ENCODE assay signal across 10 mouse cellular contexts in the genomic region with DNA sequence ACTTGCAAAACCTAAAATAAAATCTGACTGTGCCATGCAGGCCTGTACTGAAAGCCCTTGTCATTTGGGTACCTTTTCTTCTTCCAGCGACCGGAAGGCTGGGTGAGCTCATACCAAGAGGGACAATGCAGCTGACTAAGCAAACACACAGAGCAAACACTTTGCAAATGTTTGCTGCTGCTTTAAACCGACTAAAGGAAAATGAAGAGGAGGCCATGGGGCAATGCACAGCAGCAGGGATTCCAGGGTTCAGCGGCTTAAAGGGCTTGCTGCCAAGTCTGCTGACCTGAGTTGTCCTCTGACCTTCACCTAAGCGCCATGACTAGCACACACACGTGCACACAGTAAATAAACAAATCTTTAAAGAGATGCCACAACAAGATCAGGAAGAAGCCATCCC. TPM values are rescaled to one million over a fixed set of nuclear protein-coding genes. Genes with fewer than 3 reads are reported as not detected.
DNase-seq lines count a peak whose midpoint lies in the region; TF ChIP-seq lines count a peak whose summit lies in the region.
"Had no signal": no experiment of that assay in that cellular context is flagged by ENCODE, and none has a peak within 500 bp of the region (broad histone marks: within the 10 kb centered on the region; RNA-seq: fewer than 3 reads in every experiment).

No protein-coding gene starts in this region.

- 9% methylated on average over 6 of the region's 6 CpGs for WGBS in liver, adult 2 months
- 18% methylated on average over 6 of the region's 6 CpGs for WGBS in olfactory bulb, adult 2 months

- intact Hi-C loops in left cerebral cortex, adult 2 months (cut with DNase I), result loop anchor here (2.0 kb wide), 1 partner anchor 49 kb away; no protein-coding TSS in a partner anchor
- intact Hi-C loops in left cerebral cortex, postnatal 4 days (cut with DNase I), result no loop called here

- no peak for TF ChIP-seq CTCF in left cerebral cortex, adult 2 months (IDR thresholded peaks at IDR 0.05)
- no peak for TF ChIP-seq CTCF in liver, adult 2 months (IDR thresholded peaks at IDR 0.05; ENCODE audit: low read depth, low read length)
- TF ChIP-seq CTCF in olfactory bulb, adult 2 months (IDR thresholded peaks at IDR 0.05; ENCODE audit: insufficient read depth, low read depth, low read length), result no peak

- no peak for TF ChIP-seq POLR2A in liver, adult 2 months (IDR thresholded peaks at IDR 0.05; ENCODE audit: extremely low read depth, insufficient read depth, low read length)
- TF ChIP-seq POLR2A in olfactory bulb, adult 2 months (IDR thresholded peaks at IDR 0.05; ENCODE audit: insufficient read depth, low read depth, low read length), result no peak

- H3K79me2 ChIP-seq in liver, adult 2 months (ENCODE audit: control insufficient read depth, insufficient read depth, low read length), result peaks cover 23% of the 10 kb centered on the region

- peaks cover 16% of the 10 kb centered on the region for H3K4me1 ChIP-seq in liver, adult 2 months (ENCODE audit: control insufficient read depth, insufficient read depth, low read length)
- peaks cover 39% of the 10 kb centered on the region for H3K4me1 ChIP-seq in olfactory bulb, adult 2 months (ENCODE audit: control insufficient read depth, insufficient read depth, low read length)

- no peak overlapping the region for H3K9ac ChIP-seq in liver, adult 2 months (ENCODE audit: low read depth, low read length)
- H3K9ac ChIP-seq: limb, embryonic 15.5 days had no signal

- H3K4me3 ChIP-seq in left cerebral cortex, adult 2 months, result no peak overlapping the region
- H3K4me3 ChIP-seq in liver, adult 2 months (ENCODE audit: insufficient read depth, low read depth, low read length), result no peak overlapping the region; the same call in 1 of the 2 replicates
- no peak overlapping the region for H3K4me3 ChIP-seq in olfactory bulb, adult 2 months (ENCODE audit: insufficient read depth, low read depth, low read length)
- H3K4me3 ChIP-seq: limb, embryonic 15.5 days had no signal

- no peaks in the 10 kb centered on the region for H3K27me3 ChIP-seq in liver, adult 2 months (ENCODE audit: control insufficient read depth, insufficient read depth, low read length)
- H3K27me3 ChIP-seq: limb, embryonic 15.5 days had no signal

- DNase-seq in adrenal gland, postnatal 14 days, result peak; percentile 46
- DNase-seq in adrenal gland, postnatal 4 days (ENCODE audit: low spot score in 2 of 2), result no peak
- no peak for DNase-seq in left cerebral cortex, adult 2 months (ENCODE audit: extremely low spot score in 1 of 2, low spot score in 2 of 2)
- no peak for DNase-seq in left cerebral cortex, postnatal 4 days
- DNase-seq in liver, adult 2 months (ENCODE audit: extremely low read depth, low read depth, low spot score), result peak; percentile 98
- DNase-seq in spleen, postnatal 36 days (ENCODE audit: low spot score in 2 of 2), result no peak
- no peak for DNase-seq in layer of hippocampus, postnatal 14 days (ENCODE audit: low spot score in 2 of 2)
- DNase-seq: heart, postnatal 14 days had no signal

- peak overlapping the region; percentile 71 for H3K27ac ChIP-seq in left cerebral cortex, adult 2 months
- H3K27ac ChIP-seq in liver, adult 2 months (replicated peaks; ENCODE audit: insufficient read depth, low read depth, low read length), result peak overlapping the region; percentile 64
- peak overlapping the region; percentile 51; the same call in 1 of the 2 replicates for H3K27ac ChIP-seq in olfactory bulb, adult 2 months (ENCODE audit: insufficient read depth, low read depth, low read length)
- H3K27ac ChIP-seq: limb, embryonic 15.5 days had no signal

- no peaks in the 10 kb centered on the region for H3K36me3 ChIP-seq in liver, adult 2 months (ENCODE audit: control insufficient read depth, insufficient read depth, low read length)
- H3K36me3 ChIP-seq: limb, embryonic 15.5 days had no signal

RNA-seq across cellular contexts. Expression of a gene that starts 23.9 kb away (rescaled TPM):
- total RNA-seq in adrenal gland, postnatal 14 days (2021), result 1.6 and 1.9 TPM in 2 replicates
- total RNA-seq in adrenal gland, postnatal 4 days (2021), result 1 to 10 TPM; 2.1 to 5.5 TPM
- 10 to 100 TPM; 79.6 to 93.7 TPM for total RNA-seq in left cerebral cortex, adult 2 months (2021)
- total RNA-seq in left cerebral cortex, postnatal 4 days (2021), result 1 to 10 TPM; 1.2 to 1.3 TPM
- 13.1 and 14.4 TPM in 2 replicates for total RNA-seq in liver, adult 2 months (2014; rRNA removed)
- 9.1 and 14.1 TPM in 2 replicates for polyA plus RNA-seq in liver, adult 2 months (2012; rRNA removed)
- not detected in 2 replicates for polyA plus RNA-seq in olfactory bulb, adult 2 months (2012; ENCODE audit: insufficient read depth, insufficient read length, low replicate concordance, missing spikeins)
- 10 to 100 TPM; 19.2 to 23.7 TPM for total RNA-seq in layer of hippocampus, postnatal 14 days (2021)

Comparison
In these comparisons a context has a peak if more than half of its experiments do, and no peak if none do; other contexts are left out.
1. DNase-seq: peak in adrenal gland, postnatal 14 days (single experiment) and liver, adult 2 months (single experiment); none in adrenal gland, postnatal 4 days (0 of 2), left cerebral cortex, adult 2 months (0 of 2), left cerebral cortex, postnatal 4 days (single experiment), spleen, postnatal 36 days (0 of 2) and layer of hippocampus, postnatal 14 days (0 of 2).
2. Peak in every context shown above with its lines, with median percentiles within 50 percentile points of each other: H3K27ac ChIP-seq.